ENCODE assay signal across 9 mouse cellular contexts in the genomic region with DNA sequence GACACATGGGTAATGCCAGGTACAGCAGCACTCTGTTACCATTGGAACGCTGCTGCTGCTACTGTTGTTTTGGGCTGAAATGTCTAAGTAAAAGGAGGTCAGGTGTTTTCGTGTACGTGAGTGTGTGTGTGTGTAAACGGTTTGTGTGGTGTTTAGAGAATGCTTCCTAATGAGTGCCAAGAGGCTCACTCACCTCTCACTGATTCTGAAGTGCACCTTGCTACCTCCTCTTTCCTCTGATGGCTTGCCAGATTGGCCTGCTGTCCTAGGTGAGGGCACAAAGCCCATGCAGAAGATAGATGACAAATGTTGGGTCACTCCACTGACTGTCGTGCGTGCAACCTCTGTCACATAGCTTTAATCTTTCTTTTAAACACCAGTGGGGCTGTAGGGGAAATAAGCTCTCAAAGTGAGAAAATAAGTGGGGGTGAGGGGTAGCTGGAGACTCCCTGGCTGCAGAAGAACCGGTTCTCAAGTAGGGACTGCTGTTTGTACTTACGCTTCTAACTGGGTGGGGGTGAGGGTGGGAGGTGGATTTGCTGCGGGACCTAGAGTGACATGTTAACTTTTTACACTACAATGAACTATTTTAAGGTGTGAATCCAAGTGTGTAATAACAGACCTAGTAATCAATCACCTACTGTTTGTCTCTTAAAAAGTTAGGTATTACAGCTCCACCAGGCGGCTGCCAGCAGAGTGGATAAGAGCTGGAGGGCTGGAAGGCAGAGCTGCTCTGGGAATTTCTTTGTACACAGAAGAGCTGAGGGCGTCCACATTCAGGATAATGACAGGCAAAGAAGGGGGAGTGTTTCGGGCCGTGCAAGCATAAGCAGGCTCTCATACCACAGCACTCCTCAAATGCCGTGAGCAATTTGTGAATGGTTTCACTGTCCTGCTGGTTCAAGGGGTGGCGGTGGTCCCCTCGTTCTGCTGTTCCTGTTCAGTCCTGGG. TPM values are rescaled to one million over a fixed set of nuclear protein-coding genes. Genes with fewer than 3 reads are reported as not detected.
DNase-seq lines count a peak whose midpoint lies in the region; ATAC-seq and TF ChIP-seq lines count a peak whose summit lies in the region.
"Had no signal": no experiment of that assay in that cellular context is flagged by ENCODE, and none has a peak within 500 bp of the region (broad histone marks: within the 10 kb centered on the region; RNA-seq: fewer than 3 reads in every experiment).

No protein-coding gene starts in this region.

- peaks cover 13% of the 10 kb centered on the region; the same call in 1 of the 2 replicates for H3K4me1 ChIP-seq in hindbrain, postnatal 0 days (ENCODE audit: insufficient read depth, low read length)
- peaks cover 29% of the 10 kb centered on the region for H3K4me1 ChIP-seq in liver, postnatal 0 days (ENCODE audit: insufficient read depth)

- H3K9me3 ChIP-seq in hindbrain, postnatal 0 days (ENCODE audit: low read length), result no peaks in the 10 kb centered on the region
- H3K9me3 ChIP-seq in liver, postnatal 0 days (ENCODE audit: low read length), result no peaks in the 10 kb centered on the region
- H3K9me3 ChIP-seq: G1E had no signal

- DNase-seq in left cerebral cortex, postnatal 4 days, result peak; percentile 19
- no peak for DNase-seq in left cerebral cortex, postnatal 36 days (ENCODE audit: low spot score in 2 of 2)
- DNase-seq in embryo, embryonic 10.5 days (ENCODE audit: low spot score), result peak; percentile 70
- DNase-seq in hindbrain, postnatal 0 days (ENCODE audit: low spot score), result peak; percentile 76
- peak; percentile 22 for DNase-seq in liver, postnatal 0 days
- DNase-seq in yolk sac, embryonic 10.5 days (ENCODE audit: low spot score), result peak; percentile 41
- DNase-seq in adrenal gland, postnatal 4 days (ENCODE audit: low spot score in 2 of 2), result no peak
- DNase-seq in frontal cortex, postnatal 25 days (ENCODE audit: low spot score in 2 of 2), result no peak

- no peaks in the 10 kb centered on the region for H3K27me3 ChIP-seq in hindbrain, postnatal 0 days (ENCODE audit: insufficient read depth, low read length)
- H3K27me3 ChIP-seq in liver, postnatal 0 days (ENCODE audit: insufficient read depth, low read length), result no peaks in the 10 kb centered on the region

- ATAC-seq in hindbrain, postnatal 0 days, result peak; percentile 73
- ATAC-seq in liver, postnatal 0 days, result no peak

- intact Hi-C loops in left cerebral cortex, postnatal 4 days (cut with DNase I), result no loop called here
- intact Hi-C loops in left cerebral cortex, postnatal 36 days (cut with DNase I), result no loop called here

- 0 out of 2 replicates have a peak overlapping the region, but pooled peaks have one; percentile 3 for H3K4me2 ChIP-seq in hindbrain, postnatal 0 days (ENCODE audit: low read depth, low read length)
- H3K4me2 ChIP-seq in liver, postnatal 0 days (ENCODE audit: low read depth, low read length), result 0 out of 2 replicates have a peak overlapping the region, but pooled peaks have one; percentile 46

- peak; percentile 60 for TF ChIP-seq CTCF in hindbrain, postnatal 0 days (IDR thresholded peaks at IDR 0.05; ENCODE audit: low read depth)
- TF ChIP-seq CTCF in liver, postnatal 0 days (IDR thresholded peaks at IDR 0.05; ENCODE audit: low read depth), result peak; percentile 50

- 47% methylated on average over 16 of the region's 16 CpGs for WGBS in hindbrain, postnatal 0 days
- WGBS in liver, postnatal 0 days (ENCODE audit: insufficient replicate concordance), result 61% methylated on average over 16 of the region's 16 CpGs

- H3K36me3 ChIP-seq in hindbrain, postnatal 0 days (ENCODE audit: insufficient read depth, low read length), result peaks cover 13% of the 10 kb centered on the region; the same call in 1 of the 2 replicates
- H3K36me3 ChIP-seq in liver, postnatal 0 days (replicated peaks; ENCODE audit: insufficient read depth, low read length), result peaks cover 12% of the 10 kb centered on the region

- no peak for TF ChIP-seq EP300 in liver, postnatal 0 days (IDR thresholded peaks at IDR 0.05; ENCODE audit: low read depth)

- 0 out of 2 replicates have a peak overlapping the region, but pooled peaks have one; percentile 6 for H3K27ac ChIP-seq in hindbrain, postnatal 0 days
- peak overlapping the region; percentile 59 for H3K27ac ChIP-seq in liver, postnatal 0 days (ENCODE audit: low read depth)

- H3K9ac ChIP-seq in hindbrain, postnatal 0 days (replicated peaks; ENCODE audit: low read length), result no peak overlapping the region
- H3K9ac ChIP-seq in liver, postnatal 0 days (replicated peaks), result no peak overlapping the region

- no peak overlapping the region for H3K4me3 ChIP-seq in hindbrain, postnatal 0 days (ENCODE audit: low read length)
- H3K4me3 ChIP-seq in liver, postnatal 0 days (ENCODE audit: low read depth, low read length), result no peak overlapping the region

RNA-seq across cellular contexts. Expression of a gene that starts 10.4 kb away (rescaled TPM):
- 10 to 100 TPM; 46.5 to 47.2 TPM for total RNA-seq in left cerebral cortex, postnatal 4 days (2021)
- 10 to 100 TPM; 44.8 to 51.7 TPM for total RNA-seq in left cerebral cortex, postnatal 36 days (2021)
- total RNA-seq in hindbrain, postnatal 0 days (2014; rRNA removed), result 30.9 and 37.0 TPM in 2 replicates
- 51.9 and 55.2 TPM in 2 replicates for polyA plus RNA-seq in hindbrain, postnatal 0 days (2015; fragmentation: Nextera tagmentation; extraction: Ambion mirVana)
- polyA plus RNA-seq in liver, postnatal 0 days (2015; fragmentation: Nextera tagmentation; extraction: Ambion mirVana), result 12.8 and 14.2 TPM in 2 replicates
- total RNA-seq in adrenal gland, postnatal 4 days (2021), result 10 to 100 TPM; 23.8 to 24.6 TPM

RNA-seq across cellular contexts. Expression of a gene that starts 10.5 kb away (rescaled TPM):
- under 1 TPM in 1 of 2 experiments, not detected in 1; 0.16 TPM for total RNA-seq in left cerebral cortex, postnatal 4 days (2021)
- total RNA-seq in left cerebral cortex, postnatal 36 days (2021), result under 1 TPM in 1 of 2 experiments, not detected in 1; 0.14 TPM
- total RNA-seq in hindbrain, postnatal 0 days (2014; rRNA removed), result 0.26 TPM in 1 of 2 replicates, not detected in the other
- 0.18 TPM in 2 replicates for polyA plus RNA-seq in hindbrain, postnatal 0 days (2015; fragmentation: Nextera tagmentation; extraction: Ambion mirVana)
- polyA plus RNA-seq in liver, postnatal 0 days (2015; fragmentation: Nextera tagmentation; extraction: Ambion mirVana), result 0.08 and 0.09 TPM in 2 replicates
- total RNA-seq in adrenal gland, postnatal 4 days (2021), result under 1 TPM in 1 of 2 experiments, not detected in 1; 0.20 TPM
- polyA plus RNA-seq: G1E had no signal

Comparison
In these comparisons a context has a peak if more than half of its experiments do, and no peak if none do; other contexts are left out.
1. DNase-seq: peak in left cerebral cortex, postnatal 4 days (single experiment), embryo, embryonic 10.5 days (single experiment), hindbrain, postnatal 0 days (single experiment), liver, postnatal 0 days (single experiment) and yolk sac, embryonic 10.5 days (single experiment); none in left cerebral cortex, postnatal 36 days (0 of 2), adrenal gland, postnatal 4 days (0 of 2) and frontal cortex, postnatal 25 days (0 of 2).